Mouse (Mus musculus): ENCODE measurements at regions not wholly inside any gene's neighbourhood (a gene's known extent, or its start where the extent isn't known, plus 50 kb on each side); places are given as distances from the start of the nearest gene placed in this dataset.

- no peak for DNase-seq (ENCODE audit: low spot score in 2 of 2)
These were observed 139.8 kb upstream of the Gm9833 start for GRCm38 (mm10) chr3:9948114-9948513.

- no peak for DNase-seq (ENCODE audit: low spot score in 2 of 2)
These were observed 130.0 kb upstream of the Gm9833 start for GRCm38 (mm10) chr3:9957870-9958269.

DNA sequence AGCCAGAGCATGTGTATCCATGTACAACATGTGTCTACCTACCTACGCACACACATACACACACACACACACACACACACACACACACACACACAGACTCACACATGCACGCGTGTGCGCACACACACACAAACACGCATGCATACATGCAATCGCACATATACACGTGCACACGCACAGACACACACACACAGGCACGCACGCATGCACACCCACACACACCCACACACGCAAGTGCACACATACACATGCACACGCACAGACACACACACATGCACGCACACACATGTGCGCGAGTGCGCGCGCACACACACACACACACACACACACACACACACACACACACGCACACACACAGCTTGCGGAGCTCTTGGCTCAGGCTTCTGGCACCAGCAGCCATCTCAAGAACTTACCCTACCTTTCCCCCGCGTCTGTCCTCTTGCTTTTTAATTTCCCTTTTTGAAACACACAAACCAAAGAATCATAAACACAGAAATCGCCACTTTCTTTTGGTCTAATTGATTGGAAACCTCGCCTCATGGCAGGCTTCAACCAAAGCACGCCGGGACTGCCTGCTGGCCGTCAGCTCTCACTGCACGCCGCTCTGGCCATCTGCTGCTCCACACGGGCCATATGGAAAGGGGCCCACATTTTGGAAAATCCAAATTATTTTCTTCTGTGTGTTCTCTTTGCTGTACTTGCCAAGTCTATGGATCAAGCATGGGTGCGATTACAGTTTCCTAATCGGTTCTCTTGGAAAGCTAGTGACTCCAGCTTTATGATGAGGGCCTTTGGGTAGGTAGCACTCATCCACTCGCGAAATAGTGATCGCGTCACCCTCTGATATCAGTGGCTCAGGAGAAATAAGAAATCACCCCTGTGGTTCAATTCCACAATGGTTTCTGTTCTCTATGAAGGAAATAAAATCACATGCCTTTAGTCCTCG lies 127.9 kb upstream of the Gm9833 start:
- peak in 1 of 2 experiments; percentile 40 for DNase-seq (ENCODE audit: low spot score in 2 of 2)

DNA sequence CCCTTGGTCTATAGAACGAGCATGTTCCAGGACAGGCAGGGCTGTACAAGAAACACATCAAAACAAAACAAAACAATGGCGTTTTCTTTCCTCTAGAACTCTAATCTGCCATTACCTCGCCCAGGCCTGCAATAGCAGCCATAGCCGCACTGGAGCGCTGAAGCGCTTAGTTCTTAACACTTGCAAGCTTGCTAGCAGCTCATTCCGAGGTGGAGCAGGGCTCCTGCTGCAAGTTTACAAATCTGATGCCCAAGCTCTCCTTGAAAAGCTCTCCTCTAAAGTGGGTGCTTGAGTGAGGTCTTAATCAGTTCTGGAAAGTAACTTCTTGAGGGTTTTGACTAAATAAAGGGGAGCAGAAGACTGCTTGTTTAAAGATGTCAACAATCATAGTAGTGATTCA lies 127.2 kb upstream of the Gm9833 start:
- DNase-seq (ENCODE audit: low spot score in 2 of 2) = peak in 1 of 2 experiments; percentile 20
